Mouse (Mus musculus) hindbrain, postnatal 0 days (tissue): ENCODE data around the gene Tbl3. TPM values are rescaled to one million over a fixed set of nuclear protein-coding genes. Genes with fewer than 3 reads are reported as not detected.

Source experiments
- ATAC-seq: fragments of 200-750 bp; cut with Nextera tagmentation; 2 replicates; pipeline ENCODE4 v1.8.0; 2017; ENCODE audit warnings: mild to moderate bottlenecking, moderate TSS enrichment, moderate library complexity
- DNase-seq: peaks from one replicate; pipeline ENCODE4 v3.0.0-alpha.2; 2015; ENCODE audit warnings: low spot score
- H3K27ac ChIP-seq: fragments of 300-500 bp; sonication (generic); 2 replicates; pipeline ENCODE4 v1.5.1; 2014; ENCODE audit warnings: mild to moderate bottlenecking
- H3K27me3 ChIP-seq: fragments of 300-500 bp; sonication (generic); 2 replicates; pipeline ENCODE4 v1.6.1; 2014; ENCODE audit warnings: low read length, mixed read lengths; ENCODE audit not compliant: insufficient read depth
- H3K36me3 ChIP-seq: fragments of 300-500 bp; sonication (generic); 2 replicates; pipeline ENCODE4 v1.6.1; 2014; ENCODE audit warnings: low read length, mixed read lengths; ENCODE audit not compliant: insufficient read depth
- H3K4me1 ChIP-seq: fragments of 300-500 bp; sonication (generic); 2 replicates; pipeline ENCODE4 v1.6.1; 2014; ENCODE audit warnings: antibody characterized with exemption, low read length, mixed read lengths; ENCODE audit not compliant: insufficient read depth
- H3K4me2 ChIP-seq: fragments of 300-500 bp; sonication (generic); 2 replicates; pipeline ENCODE4 v1.6.1; 2014; ENCODE audit warnings: low read depth, mild to moderate bottlenecking, low read length, moderate library complexity, mixed read lengths
- H3K4me3 ChIP-seq: fragments of 300-500 bp; sonication (generic); 2 replicates; pipeline ENCODE4 v1.5.1; 2014; ENCODE audit warnings: low read length
- H3K9ac ChIP-seq: fragments of 300-500 bp; sonication (generic); replicated peaks from 2 replicates; pipeline ENCODE4 v1.6.1; 2014; ENCODE audit warnings: mild to moderate bottlenecking, low read length, moderate library complexity, mixed read lengths
- H3K9me3 ChIP-seq: fragments of 300-500 bp; sonication (generic); 2 replicates; pipeline ENCODE4 v1.6.1; 2016; ENCODE audit warnings: low read length, mixed read lengths
- CTCF ChIP-seq: IDR thresholded peaks from 2 replicates; pipeline ENCODE4 v1.5.1; 2016; ENCODE audit warnings: antibody characterized with exemption, control low read depth, low read depth
- WGBS: fragments of 180-500 bp; shearing (Covaris S2); extraction: QIAGEN DNeasy Blood & Tissue Kit; methylation state at CpG from one replicate; pipeline ENCODE4 v1.1.7; 2014; 5-methylcytosine and 5-hydroxymethylcytosine counted together
- polyA plus RNA-seq: library from polyadenylated mRNA; unstranded; fragments of >200 nt; fragmentation: Nextera tagmentation; extraction: Ambion mirVana; gene quantifications from 2 replicates; pipeline ENCODE4 v1.2.1, GENCODE M21; 2015
- total RNA-seq: library from RNA; depleted of rRNA; stranded (reverse); fragments of >200 nt; gene quantifications from 2 replicates; pipeline ENCODE4 v1.2.3, GENCODE M21; 2014; rRNA removed

The Tbl3 gene
- total RNA-seq (53.2 and 55.2 TPM in 2 replicates), polyA plus RNA-seq (43.5 and 49.2 TPM in 2 replicates)

DNA sequence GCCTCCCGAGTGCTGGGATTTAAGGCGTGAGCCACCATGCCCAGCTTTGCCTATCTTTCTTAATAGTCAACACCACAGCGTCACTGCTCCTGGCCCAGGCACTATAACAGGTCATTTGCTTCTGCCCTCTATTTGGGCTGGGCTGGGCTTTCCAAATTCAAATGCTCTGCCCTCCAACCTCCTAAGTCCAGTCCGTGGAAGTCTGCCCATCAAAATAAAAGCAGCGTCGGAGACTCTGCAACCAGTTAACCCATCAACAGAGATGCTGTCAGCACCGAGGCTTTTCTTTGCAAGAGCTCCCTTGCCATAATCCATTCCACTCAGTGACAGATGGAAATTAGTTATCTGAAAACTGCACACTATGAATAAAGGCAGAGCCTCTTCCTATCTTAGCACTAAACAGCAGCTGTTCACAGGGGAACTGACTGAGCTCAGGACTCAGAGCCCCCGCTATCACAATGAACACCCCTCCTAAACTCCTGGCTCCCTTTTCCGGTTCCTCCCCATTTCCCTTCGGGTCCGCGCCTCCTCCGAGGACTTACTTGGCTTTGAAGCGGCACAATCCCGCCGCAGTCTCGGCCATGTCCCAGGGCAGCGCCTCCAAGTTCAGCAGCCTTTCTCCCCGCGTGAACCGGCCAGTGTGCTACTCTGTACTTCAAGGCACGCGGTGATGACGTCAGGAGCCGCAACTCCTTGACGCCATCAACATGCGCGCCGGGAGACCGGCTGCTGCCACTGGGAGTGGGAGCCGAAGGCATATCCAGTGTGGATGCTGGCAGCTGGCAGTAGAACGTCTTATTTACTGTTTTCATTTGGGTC lies at the start of gene Tbl3:
Gene Tbl3, minus strand, starts transcription at position 679 of the 819 bp plus-strand sequence.
- Histone ChIP-seq H3K9ac (peak within 1 kb of the TSS; percentile 66), H3K4me1 (peaks cover 3% of the 10 kb centered on the region; the same call in 1 of the 2 replicates), H3K4me2 (peak within 1 kb of the TSS; percentile 70), H3K27ac (peak within 1 kb of the TSS; percentile 78), H3K36me3 (peaks cover 19% of the 10 kb centered on the region), H3K27me3 (no peaks in the 10 kb centered on the region), H3K4me3 (peak within 1 kb of the TSS; percentile 72), H3K9me3 (no peaks in the 10 kb centered on the region)
- 4% methylated on average over 32 of the region's 32 CpGs for WGBS
- no peak for TF ChIP-seq CTCF
- DNase-seq (peak; percentile 98), ATAC-seq (peak; percentile 93)

DNA sequence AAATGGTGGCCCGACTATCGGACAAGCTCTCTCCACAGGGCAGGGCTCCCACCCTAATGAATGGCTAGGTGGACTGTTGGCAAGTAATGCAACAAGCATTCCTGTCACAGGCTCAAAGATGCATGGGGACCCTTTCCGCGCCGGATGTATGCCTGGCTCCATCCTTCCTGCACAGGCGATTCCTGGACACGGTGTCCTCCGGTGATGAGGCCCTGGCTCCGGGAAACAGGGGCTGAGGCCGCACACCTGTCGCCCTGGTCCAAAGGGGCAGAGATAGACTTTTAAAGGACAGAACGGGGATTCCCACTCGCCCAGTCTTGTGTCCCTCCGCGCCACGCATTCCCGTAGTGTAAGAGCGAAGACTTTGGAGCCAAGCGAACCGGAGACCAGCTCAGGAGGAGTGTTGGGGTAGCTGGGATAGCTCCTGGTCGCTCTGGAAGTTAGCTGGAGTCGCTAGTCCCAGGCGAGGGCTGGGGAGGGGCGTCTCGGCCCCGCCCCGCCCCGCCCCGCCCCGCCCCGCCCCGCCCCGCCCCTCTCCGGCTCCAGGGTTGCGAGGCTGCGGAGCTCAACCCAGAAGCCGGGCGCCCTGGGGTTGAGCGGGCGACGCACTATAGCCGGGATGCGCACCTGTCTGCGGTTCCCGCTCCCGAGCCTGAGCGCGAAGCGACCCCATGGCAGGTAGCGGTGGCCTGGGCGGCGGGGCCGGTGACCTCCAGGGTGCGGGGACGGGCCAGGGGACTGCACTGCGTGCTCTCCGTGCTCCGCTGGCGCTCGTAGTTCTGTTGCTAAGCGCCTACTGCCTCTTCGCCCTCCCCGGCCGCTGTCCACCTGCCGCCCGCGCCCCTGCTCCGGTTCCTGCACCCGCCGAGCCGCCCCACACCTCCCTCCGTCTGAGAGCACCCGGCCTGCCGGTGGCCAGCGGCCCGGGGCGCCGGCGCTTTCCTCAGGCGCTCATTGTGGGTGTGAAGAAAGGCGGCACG lies 45.2 kb upstream of the Tbl3 start, which contains the start of gene Hs3st6:
Gene Hs3st6, plus strand, starts transcription at position 574 of the 980 bp plus-strand sequence.
- Histone ChIP-seq H3K27me3 (peaks cover 57% of the 10 kb centered on the region), H3K36me3 (no peaks in the 10 kb centered on the region), H3K4me1 (no peaks in the 10 kb centered on the region; the same call in 1 of the 2 replicates), H3K9me3 (no peaks in the 10 kb centered on the region), H3K4me3 (peak within 1 kb of the TSS; percentile 42), H3K9ac (0 out of 2 replicates have a peak within 1 kb of the TSS, but pooled peaks have one; percentile 33), H3K4me2 (peak within 1 kb of the TSS; percentile 79), H3K27ac (no peak within 1 kb of the TSS)
- under 1% methylated on average over 63 of the region's 82 CpGs for WGBS
- TF ChIP-seq CTCF: no peak
- ATAC-seq (peak; percentile 53; the same call in 1 of the 2 replicates), DNase-seq (no peak)

GRCm38 (mm10) chr17:24751528-24751927 lies 44.1 kb upstream of the Tbl3 start:
- Histone ChIP-seq H3K36me3 (no peaks in the 10 kb centered on the region), H3K27ac (no peak overlapping the region), H3K9ac (no peak overlapping the region), H3K9me3 (no peaks in the 10 kb centered on the region), H3K27me3 (peaks cover 57% of the 10 kb centered on the region), H3K4me1 (no peaks in the 10 kb centered on the region; the same call in 1 of the 2 replicates), H3K4me2 (no peak overlapping the region), H3K4me3 (no peak overlapping the region)
- no peak for DNase-seq
- 23% methylated on average over 4 of the region's 4 CpGs for WGBS
- ATAC-seq: no peak
- no peak for TF ChIP-seq CTCF

DNA sequence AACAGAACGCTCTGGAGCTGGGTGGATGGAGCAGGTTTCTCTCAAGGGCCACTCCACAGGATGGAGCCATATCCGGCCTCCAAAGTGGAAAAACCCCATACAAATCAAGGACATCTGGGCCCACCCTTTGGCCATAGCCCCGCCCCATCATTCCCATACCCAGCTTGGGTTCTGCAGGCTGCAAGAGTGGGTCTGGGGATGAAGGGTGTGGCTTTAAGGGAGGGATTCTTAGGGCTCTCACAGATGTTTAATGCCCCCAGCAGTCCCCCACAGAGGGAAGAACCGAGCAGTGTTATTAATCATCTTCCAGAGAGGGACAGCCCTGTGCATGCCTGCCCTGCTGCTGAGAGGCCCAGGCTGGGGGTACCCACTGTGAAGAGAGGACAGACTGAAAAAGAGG lies 39.5 kb upstream of the Tbl3 start:
- H3K27ac ChIP-seq: no peak overlapping the region
- H3K4me3 ChIP-seq: no peak overlapping the region
- no peaks in the 10 kb centered on the region for H3K9me3 ChIP-seq
- DNase-seq (no peak), ATAC-seq (no peak)
- H3K9ac ChIP-seq: no peak overlapping the region
- H3K4me2 ChIP-seq: no peak overlapping the region
- no peak for TF ChIP-seq CTCF
- H3K36me3 ChIP-seq: no peaks in the 10 kb centered on the region
- 49% methylated on average over 4 of the region's 4 CpGs for WGBS
- peaks cover 21% of the 10 kb centered on the region for H3K27me3 ChIP-seq
- H3K4me1 ChIP-seq: no peaks in the 10 kb centered on the region

GRCm38 (mm10) chr17:24745526-24746497 lies 38.4 kb upstream of the Tbl3 start:
- H3K36me3 ChIP-seq: no peaks in the 10 kb centered on the region
- H3K9ac ChIP-seq: no peak overlapping the region
- WGBS: 20% methylated on average over 7 of the region's 7 CpGs
- peaks cover 11% of the 10 kb centered on the region for H3K27me3 ChIP-seq
- no peaks in the 10 kb centered on the region for H3K4me1 ChIP-seq
- H3K27ac ChIP-seq: no peak overlapping the region
- ATAC-seq (peak; percentile 86), DNase-seq (peak; percentile 96)
- H3K9me3 ChIP-seq: no peaks in the 10 kb centered on the region
- H3K4me3 ChIP-seq: no peak overlapping the region
- H3K4me2 ChIP-seq: no peak overlapping the region
- TF ChIP-seq CTCF: peak; percentile 96
